Mouse (Mus musculus) T-helper 2 cell (primary cell): ENCODE data around the gene Sh3tc1.

Source experiments
- in situ Hi-C: fragments of 300-600 bp; cut with MboI, MseI; formaldehyde crosslinking; loops from one replicate; pipeline ENCODE4 v1.15.1; 2025; ENCODE audit warnings: high pct_unique_total_duplicates

The Sh3tc1 gene

GRCm38 (mm10) chr5:35739536-35740278 is at the start of gene Sh3tc1:
Gene Sh3tc1, minus strand, starts transcription at chr5:35739987.
- in situ Hi-C loops = no loop called here

GRCm38 (mm10) chr5:35788719-35789118 is 48.9 kb upstream of the Sh3tc1 start:
- in situ Hi-C loops = no loop called here

GRCm38 (mm10) chr5:35787847-35788246 is 48.1 kb upstream of the Sh3tc1 start:
- in situ Hi-C loops = no loop called here

DNA sequence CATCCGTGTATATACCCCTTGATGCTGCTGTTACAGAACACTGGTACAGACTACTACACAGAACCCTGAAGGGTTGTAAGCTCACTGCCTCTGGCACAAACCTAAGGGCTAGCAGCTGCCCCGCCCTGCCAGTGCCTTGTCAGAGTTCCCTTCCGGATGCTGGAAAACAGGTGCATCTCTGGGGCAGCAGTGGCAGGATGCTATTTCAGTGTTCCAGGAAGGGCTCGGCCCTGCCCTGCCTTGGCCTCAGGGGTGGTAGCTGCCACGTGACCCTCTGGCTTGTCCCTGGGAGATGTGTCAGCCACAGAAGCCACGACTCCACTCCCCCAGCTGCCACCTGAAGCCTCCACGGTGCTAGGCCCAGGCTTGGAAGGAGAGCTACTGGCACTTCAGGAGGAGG is 46.1 kb upstream of the Sh3tc1 start:
- in situ Hi-C loops = no loop called here

DNA sequence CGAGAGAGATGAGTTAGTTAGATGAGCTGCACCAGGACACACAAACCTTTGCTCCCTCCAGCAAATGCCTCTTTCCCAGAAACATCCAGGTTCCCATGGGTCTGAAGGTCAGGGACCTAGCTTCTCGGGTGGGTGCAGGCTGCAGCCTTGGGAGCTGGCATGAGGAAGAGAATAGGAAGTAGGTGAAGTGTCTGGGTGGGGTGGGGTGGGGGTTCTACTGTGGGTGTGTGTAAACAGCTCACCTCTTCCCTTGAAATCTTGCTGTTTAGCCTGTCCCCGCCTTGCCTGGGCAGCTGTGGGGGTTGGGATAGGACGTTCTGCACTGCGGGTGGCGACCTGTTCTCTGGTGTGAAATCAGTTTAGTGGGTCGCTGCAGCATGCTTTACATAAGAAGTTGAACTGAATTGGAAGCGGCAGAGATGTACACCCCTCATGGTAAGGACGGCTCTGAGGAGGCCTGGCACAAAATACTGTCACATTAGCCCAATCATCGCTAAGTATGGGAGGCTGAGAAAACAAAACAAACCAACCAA is 42.9 kb upstream of the Sh3tc1 start:
- in situ Hi-C loops = no loop called here

DNA sequence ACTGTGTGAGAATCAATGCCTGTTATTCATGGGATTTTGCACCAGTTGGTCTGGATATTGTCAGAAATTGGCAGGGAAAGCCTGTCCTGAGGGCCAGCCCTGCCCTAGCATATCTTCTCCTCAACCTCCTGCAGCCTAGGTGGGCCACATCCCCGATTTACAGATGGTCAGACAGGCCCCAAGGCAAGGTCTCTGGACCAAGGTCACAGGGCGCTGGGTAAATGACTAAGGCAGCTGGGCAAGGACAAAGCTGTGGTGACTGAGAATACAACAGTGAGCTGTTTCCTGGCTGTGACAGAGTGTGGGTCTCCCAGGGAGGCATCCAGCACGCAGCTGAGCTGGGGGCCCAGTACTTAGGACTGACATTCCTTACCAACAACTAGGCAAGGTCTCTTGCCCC is 41.3 kb upstream of the Sh3tc1 start:
- in situ Hi-C loops = no loop called here

GRCm38 (mm10) chr5:35774137-35774424 is 34.3 kb upstream of the Sh3tc1 start:
- in situ Hi-C loops = no loop called here

- in situ Hi-C loops = no loop called here
These were observed 33.7 kb upstream of the Sh3tc1 start for GRCm38 (mm10) chr5:35773274-35774136.

GRCm38 (mm10) chr5:35770891-35771663 is 31.3 kb upstream of the Sh3tc1 start:
- in situ Hi-C loops = no loop called here

GRCm38 (mm10) chr5:35770246-35770645 is 30.5 kb upstream of the Sh3tc1 start:
- in situ Hi-C loops = no loop called here

DNA sequence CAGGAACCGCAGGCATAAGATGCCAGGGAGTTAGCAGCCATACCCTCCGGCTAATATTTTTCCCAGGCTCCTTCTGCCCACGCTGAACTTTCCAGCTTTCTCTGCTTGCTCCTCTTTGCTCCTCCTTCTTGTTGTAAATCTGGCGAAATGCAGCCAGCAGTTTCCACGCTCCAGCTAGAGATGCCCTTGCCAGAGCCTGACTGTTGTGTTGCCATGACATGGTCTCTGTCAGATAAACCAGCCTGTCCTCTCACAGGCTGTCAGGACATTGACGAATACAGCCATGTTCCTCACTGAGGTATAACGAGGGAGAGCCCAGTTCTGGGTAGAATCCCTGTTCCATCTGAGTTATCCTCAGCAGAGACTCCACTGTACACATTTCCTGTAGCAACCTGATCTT is 29.2 kb upstream of the Sh3tc1 start:
- in situ Hi-C loops = no loop called here

GRCm38 (mm10) chr5:35768525-35768924 is 28.7 kb upstream of the Sh3tc1 start:
- in situ Hi-C loops = no loop called here

- in situ Hi-C loops = no loop called here
These were observed 26.1 kb upstream of the Sh3tc1 start for GRCm38 (mm10) chr5:35765909-35766308.

GRCm38 (mm10) chr5:35762850-35763249 is 23.1 kb upstream of the Sh3tc1 start:
- in situ Hi-C loops = no loop called here

DNA sequence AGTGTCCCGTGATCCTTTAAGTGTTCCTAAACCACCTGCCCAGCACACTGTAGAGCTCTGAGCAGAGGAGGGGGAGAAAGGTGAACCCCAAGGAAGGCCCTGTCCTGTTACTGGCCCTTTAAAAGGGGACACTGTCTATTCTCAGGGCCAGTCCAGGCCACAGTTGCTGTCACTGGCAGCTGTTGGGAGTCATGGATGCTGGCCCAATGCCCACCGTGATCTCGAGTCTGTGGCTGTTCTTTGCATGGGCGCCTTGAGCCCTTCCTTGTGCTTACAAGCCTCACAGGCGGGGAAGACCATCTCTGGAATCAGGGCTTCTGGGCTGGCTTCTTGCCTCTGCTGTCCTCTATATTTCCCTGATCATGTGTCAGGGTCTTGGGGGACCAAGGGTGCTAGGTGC is 22.6 kb upstream of the Sh3tc1 start:
- in situ Hi-C loops = no loop called here

- in situ Hi-C loops = no loop called here
These were observed 21.5 kb upstream of the Sh3tc1 start for GRCm38 (mm10) chr5:35761323-35761722.

DNA sequence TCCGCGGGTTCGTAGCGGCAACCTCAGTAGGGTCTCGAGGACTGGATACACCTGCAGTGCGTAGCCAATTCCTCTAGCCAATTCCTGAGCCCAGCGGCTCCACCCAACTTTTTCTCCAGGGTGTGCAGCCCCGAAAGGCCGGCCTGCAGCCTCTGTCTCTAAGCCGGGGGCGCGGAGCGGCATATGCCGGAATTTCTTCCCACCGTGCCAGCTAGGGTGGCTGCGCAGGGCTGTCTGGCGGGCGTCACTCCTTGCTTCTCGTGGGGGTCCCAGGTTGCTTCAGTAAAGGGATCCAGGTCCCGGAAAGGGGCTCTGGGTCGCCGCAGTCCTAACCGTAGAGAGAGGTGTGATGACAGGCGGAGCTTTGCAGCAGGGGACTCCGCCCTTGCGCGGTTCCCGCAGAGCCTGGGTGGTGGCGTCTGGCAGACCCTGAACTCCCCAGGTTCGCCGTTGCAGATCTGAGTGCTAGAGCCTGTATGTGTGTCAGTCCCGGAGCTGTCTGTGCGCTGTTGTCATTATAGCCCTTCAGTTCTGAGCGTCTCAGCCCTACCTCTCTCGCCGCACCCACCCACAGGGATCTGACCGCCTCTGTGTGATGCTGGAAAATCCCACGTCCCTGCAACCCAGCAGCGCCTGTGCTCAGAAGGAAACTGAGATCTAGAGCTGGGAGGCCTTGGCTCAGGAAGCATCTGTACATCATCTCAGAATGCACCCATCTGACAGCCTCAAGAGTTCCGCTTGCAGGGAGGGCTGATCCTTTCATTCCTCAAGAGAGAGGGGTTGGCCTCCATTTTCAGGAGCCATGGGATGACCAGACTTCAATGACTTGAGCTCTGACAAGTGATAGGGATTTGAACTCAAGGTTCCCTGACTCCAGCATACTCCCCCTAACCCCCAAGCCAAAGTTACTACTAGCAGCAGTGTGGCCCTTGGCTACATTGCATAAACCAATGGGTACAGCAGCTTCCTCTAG is 18.6 kb upstream of the Sh3tc1 start:
- in situ Hi-C loops = no loop called here

GRCm38 (mm10) chr5:35757639-35758001 is 17.8 kb upstream of the Sh3tc1 start, which contains the start of gene Ablim2:
Gene Ablim2, plus strand, starts transcription at chr5:35757880.
- in situ Hi-C loops = no loop called here

DNA sequence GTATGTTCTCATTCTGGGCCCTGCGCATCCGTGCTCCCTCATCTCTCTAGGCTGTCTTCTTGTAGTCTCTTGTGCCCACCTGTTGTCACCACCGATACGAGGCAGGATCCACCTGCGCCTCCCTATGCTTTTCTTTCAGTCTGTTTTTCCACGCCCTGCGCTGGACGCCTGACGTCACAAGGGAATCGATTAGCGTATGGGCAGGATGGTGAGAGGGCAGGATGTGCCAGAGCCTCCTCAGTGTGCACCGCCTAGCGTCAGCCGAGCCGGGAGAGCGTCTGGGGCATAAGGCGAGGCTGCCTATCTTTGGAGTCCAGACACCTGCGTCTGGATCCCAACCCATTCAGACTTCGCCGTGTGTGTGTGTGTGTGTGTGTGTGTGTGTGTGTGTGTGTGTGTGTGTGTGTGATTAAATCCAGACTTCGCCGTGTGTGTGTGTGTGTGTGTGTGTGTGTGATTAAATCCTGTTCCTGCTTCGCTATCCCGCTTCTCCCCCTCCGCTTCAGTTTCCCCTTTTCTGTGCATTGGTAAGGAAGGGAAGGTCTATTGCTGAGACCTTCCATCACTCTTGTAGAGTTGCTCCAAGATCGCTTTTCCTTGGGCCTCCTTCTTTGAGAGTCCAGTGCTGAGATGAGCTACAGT is 17.3 kb upstream of the Sh3tc1 start:
- in situ Hi-C loops = no loop called here

- in situ Hi-C loops = no loop called here
These were observed 16.2 kb upstream of the Sh3tc1 start for GRCm38 (mm10) chr5:35756020-35756419.
